Mouse (Mus musculus): Measurements from ENCODE around the gene Kitl. TPM values are rescaled to one million over a fixed set of nuclear protein-coding genes. Genes with fewer than 3 reads are reported as not detected.

Gene Kitl
- 54.9 TPM for polyA plus RNA-seq (2014; fragmentation: Illumina TruSeq; extraction: RNeasy Lipid Tissue Mini Kit (QIAGEN cat#74804); ENCODE audit: low read depth, low replicate concordance)

GRCm38 (mm10) chr10:100015370-100016325 lies at the start of gene Kitl:
Kitl (plus strand) TSS chr10:100015630.

